Mouse (Mus musculus) embryonic facial prominence, embryonic 14.5 days (tissue): ENCODE measurements around the gene Mrpl47. TPM values are rescaled to one million over a fixed set of nuclear protein-coding genes. Genes with fewer than 3 reads are reported as not detected.
"Not testable (repeated sequence)": the region's sequence is repeated elsewhere in the genome, so short reads cannot be mapped to it uniquely, and the experiment has no call there.

Source experiments
- ATAC-seq: fragments of 200-750 bp; cut with Nextera tagmentation; 2 replicates; pipeline ENCODE4 v1.8.0; 2017; ENCODE audit warnings: low read depth, moderate number of reproducible peaks, moderate TSS enrichment
- DNase-seq: peaks from one replicate; pipeline ENCODE4 v3.0.0-alpha.2; 2015; ENCODE audit warnings: low spot score
- H3K27ac ChIP-seq: fragments of 300-500 bp; sonication (generic); replicated peaks from 2 replicates; pipeline ENCODE4 v1.5.1; 2014; ENCODE audit warnings: low read depth, mild to moderate bottlenecking, low read length, moderate library complexity
- H3K27me3 ChIP-seq: fragments of 300-500 bp; sonication (generic); replicated peaks from 2 replicates; pipeline ENCODE4 v1.6.1; 2014; ENCODE audit warnings: low read length; ENCODE audit not compliant: control insufficient read depth, insufficient read depth
- H3K36me3 ChIP-seq: fragments of 300-500 bp; sonication (generic); 2 replicates; pipeline ENCODE4 v1.6.1; 2014; ENCODE audit warnings: low read length, mixed read lengths; ENCODE audit not compliant: control insufficient read depth, insufficient read depth
- H3K4me1 ChIP-seq: fragments of 300-500 bp; sonication (generic); 2 replicates; pipeline ENCODE4 v1.6.1; 2014; ENCODE audit warnings: antibody characterized with exemption, low read length; ENCODE audit not compliant: control insufficient read depth, insufficient read depth
- H3K4me2 ChIP-seq: fragments of 300-500 bp; sonication (generic); 2 replicates; pipeline ENCODE4 v1.6.1; 2014; ENCODE audit warnings: low read depth, mild to moderate bottlenecking, low read length, moderate library complexity, mixed read lengths
- H3K4me3 ChIP-seq: fragments of 300-500 bp; sonication (generic); 2 replicates; pipeline ENCODE4 v1.5.1; 2014; ENCODE audit warnings: low read depth, mild to moderate bottlenecking, low read length
- H3K9ac ChIP-seq: fragments of 300-500 bp; sonication (generic); 2 replicates; pipeline ENCODE4 v1.6.1; 2014; ENCODE audit warnings: low read depth, mild to moderate bottlenecking, low read length, moderate library complexity, mixed read lengths
- H3K9me3 ChIP-seq: fragments of 300-500 bp; sonication (generic); 2 replicates; pipeline ENCODE4 v1.6.1; 2016; ENCODE audit warnings: low read length; ENCODE audit not compliant: control insufficient read depth
- WGBS: fragments of 180-500 bp; shearing (Covaris S2); extraction: QIAGEN DNeasy Blood & Tissue Kit; methylation state at CpG from one replicate; pipeline ENCODE4 v1.1.7; 2014; 5-methylcytosine and 5-hydroxymethylcytosine counted together
- polyA plus RNA-seq: library from polyadenylated mRNA; unstranded; fragments of >200 nt; fragmentation: Nextera tagmentation; extraction: Ambion mirVana; gene quantifications from 2 replicates; pipeline ENCODE4 v1.2.1, GENCODE M21; 2014

Gene Mrpl47
- 29.2 and 34.0 TPM in 2 replicates for polyA plus RNA-seq

DNA sequence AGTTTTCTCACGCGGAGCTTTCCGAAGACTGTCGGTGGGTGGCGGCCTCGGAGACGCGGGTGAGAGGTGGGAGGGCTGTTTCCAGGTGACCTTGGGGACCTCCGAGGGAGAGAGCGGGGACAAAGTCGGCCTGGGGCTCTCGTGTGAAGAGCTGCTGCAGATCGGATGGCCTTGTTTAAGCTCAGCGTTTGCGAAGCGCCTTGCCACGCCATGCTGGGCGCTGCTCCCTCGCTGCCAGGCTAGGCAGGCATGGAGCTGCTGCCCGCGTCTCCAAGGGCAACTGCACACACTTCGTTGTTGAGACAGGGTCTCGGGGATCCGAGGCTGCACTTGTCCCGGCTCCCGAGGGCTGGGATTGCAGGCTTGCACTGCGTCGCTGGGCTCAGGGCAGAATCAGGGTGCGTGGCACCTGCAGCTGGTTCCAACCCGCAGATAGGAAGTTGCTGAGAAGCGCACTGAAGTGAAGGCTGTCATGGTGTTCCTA, at the start of gene Mrpl47:
TSS of gene Mrpl47 (minus strand) at position 434 of the 484 bp plus-strand sequence.
- peak; percentile 30 for ATAC-seq

DNA sequence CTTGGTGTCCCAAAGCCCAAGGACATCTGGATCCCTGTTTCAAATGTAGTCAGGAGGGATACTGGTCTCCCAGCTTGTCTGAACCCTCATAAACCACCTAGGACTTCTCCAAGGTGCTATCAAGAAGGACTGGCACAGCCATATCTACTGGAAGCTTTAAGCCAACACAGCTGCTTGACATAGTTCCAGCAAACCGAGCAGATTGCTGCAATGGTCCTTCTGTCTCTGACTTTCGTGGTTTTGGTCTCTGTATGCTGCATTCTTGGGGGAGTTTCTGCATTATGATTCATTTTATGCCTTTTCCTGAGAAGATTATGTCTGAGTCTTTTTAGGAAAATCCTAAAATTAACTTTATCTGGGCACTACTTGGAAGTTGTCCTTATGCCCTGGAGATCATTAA, 33.4 kb upstream of the Mrpl47 start:
- no peak overlapping the region for H3K9ac ChIP-seq
- H3K9me3 ChIP-seq = no peaks in the 10 kb centered on the region
- no peaks in the 10 kb centered on the region for H3K4me1 ChIP-seq
- WGBS = 68% methylated on average over 2 of the region's 2 CpGs
- H3K36me3 ChIP-seq = no peaks in the 10 kb centered on the region
- H3K4me2 ChIP-seq = no peak overlapping the region
- H3K4me3 ChIP-seq = no peak overlapping the region
- no peaks in the 10 kb centered on the region for H3K27me3 ChIP-seq
- DNase-seq (no peak), ATAC-seq (no peak)
- H3K27ac ChIP-seq = no peak overlapping the region

More for the DNA sequence above, at the start of gene Mrpl47:
- H3K27me3 ChIP-seq = no peaks in the 10 kb centered on the region
- WGBS = under 1% methylated on average over 20 of the region's 31 CpGs
- no peak for DNase-seq
- peak within 1 kb of the TSS; percentile 81 for H3K4me2 ChIP-seq
- H3K9ac ChIP-seq = peak within 1 kb of the TSS; percentile 85
- H3K27ac ChIP-seq = peak within 1 kb of the TSS; percentile 76
- H3K4me3 ChIP-seq = peak within 1 kb of the TSS; percentile 83
- peaks cover 28% of the 10 kb centered on the region; the same call in 1 of the 2 replicates for H3K36me3 ChIP-seq
- peaks cover 14% of the 10 kb centered on the region; the same call in 1 of the 2 replicates for H3K4me1 ChIP-seq
- no peaks in the 10 kb centered on the region for H3K9me3 ChIP-seq

DNA sequence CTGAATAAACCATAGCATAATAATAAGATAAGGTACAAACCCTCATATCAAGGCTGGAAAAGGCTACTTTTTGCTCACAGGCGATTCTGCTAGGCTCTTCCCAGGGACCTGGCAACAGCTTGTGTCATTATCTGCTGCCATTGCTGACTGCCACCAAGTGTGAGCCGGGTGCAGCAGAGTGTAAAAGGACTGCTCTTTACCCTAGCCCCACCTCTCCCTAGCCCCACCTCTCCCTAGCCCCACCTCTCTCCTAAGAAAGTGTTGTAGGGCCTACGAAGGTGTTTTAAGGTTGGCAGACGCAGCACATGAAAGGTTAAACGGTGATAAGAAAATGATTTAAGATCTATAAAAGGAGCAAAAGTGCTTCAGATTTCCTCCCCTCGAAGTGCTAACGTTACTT, 26.5 kb upstream of the Mrpl47 start:
- DNase-seq (no peak), ATAC-seq (no peak)
- WGBS = 50% methylated on average over 7 of the region's 7 CpGs
- no peaks in the 10 kb centered on the region for H3K9me3 ChIP-seq
- H3K36me3 ChIP-seq = no peaks in the 10 kb centered on the region
- H3K4me2 ChIP-seq = no peak overlapping the region
- no peak overlapping the region for H3K27ac ChIP-seq
- H3K27me3 ChIP-seq = no peaks in the 10 kb centered on the region
- no peak overlapping the region for H3K4me3 ChIP-seq
- H3K9ac ChIP-seq = no peak overlapping the region
- no peaks in the 10 kb centered on the region for H3K4me1 ChIP-seq

DNA sequence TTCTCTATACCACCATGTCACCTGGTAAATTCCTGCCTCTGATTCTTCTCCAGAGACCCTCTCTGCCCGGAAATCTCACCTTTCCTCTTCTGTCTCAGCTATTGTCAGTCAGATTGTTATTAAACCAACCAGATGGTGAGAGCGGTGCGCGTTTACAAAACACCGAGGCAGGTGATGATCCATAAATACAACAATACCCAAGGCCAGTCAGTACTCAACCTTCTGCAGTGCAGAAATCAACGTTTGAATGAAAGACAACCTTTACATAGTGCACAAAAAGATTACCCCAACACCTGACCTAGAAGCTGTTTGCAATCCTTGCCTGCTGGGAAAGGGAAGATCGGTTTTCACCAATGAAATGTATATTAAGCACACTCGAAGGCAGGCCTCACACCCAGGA, 25.6 kb upstream of the Mrpl47 start:
- DNase-seq (no peak), ATAC-seq (no peak)
- Histone ChIP-seq H3K4me3 (no peak overlapping the region), H3K36me3 (no peaks in the 10 kb centered on the region), H3K4me1 (no peaks in the 10 kb centered on the region), H3K27me3 (no peaks in the 10 kb centered on the region), H3K9me3 (no peaks in the 10 kb centered on the region), H3K27ac (no peak overlapping the region), H3K4me2 (no peak overlapping the region), H3K9ac (no peak overlapping the region)
- 54% methylated on average over 8 of the region's 8 CpGs for WGBS

DNA sequence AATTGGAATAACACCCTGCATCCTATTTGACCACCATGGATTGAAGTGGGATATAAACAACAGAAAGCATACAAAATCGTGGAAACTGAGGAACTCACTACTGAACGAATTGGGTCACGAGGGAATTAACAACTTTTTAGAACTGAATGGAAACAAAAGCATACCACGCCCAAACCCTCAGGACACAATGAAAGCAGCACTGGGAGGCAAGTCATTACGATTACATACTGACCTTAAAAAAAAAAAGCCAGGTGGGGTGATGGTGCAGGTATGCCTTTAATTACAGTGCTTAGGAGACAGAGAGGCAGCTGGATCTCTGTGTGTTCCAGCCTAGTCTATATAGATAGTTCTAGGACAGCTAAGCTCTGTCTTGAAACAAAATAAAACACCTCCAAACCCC, 21.8 kb upstream of the Mrpl47 start:
- no peak overlapping the region for H3K4me2 ChIP-seq
- no peak overlapping the region for H3K27ac ChIP-seq
- ATAC-seq (no peak), DNase-seq (no peak)
- 66% methylated on average over 5 of the region's 5 CpGs for WGBS
- H3K4me1 ChIP-seq = no peaks in the 10 kb centered on the region
- no peak overlapping the region for H3K9ac ChIP-seq
- H3K36me3 ChIP-seq = peaks cover 5% of the 10 kb centered on the region; the same call in 1 of the 2 replicates
- no peak overlapping the region for H3K4me3 ChIP-seq
- no peaks in the 10 kb centered on the region for H3K27me3 ChIP-seq
- no peaks in the 10 kb centered on the region for H3K9me3 ChIP-seq

DNA sequence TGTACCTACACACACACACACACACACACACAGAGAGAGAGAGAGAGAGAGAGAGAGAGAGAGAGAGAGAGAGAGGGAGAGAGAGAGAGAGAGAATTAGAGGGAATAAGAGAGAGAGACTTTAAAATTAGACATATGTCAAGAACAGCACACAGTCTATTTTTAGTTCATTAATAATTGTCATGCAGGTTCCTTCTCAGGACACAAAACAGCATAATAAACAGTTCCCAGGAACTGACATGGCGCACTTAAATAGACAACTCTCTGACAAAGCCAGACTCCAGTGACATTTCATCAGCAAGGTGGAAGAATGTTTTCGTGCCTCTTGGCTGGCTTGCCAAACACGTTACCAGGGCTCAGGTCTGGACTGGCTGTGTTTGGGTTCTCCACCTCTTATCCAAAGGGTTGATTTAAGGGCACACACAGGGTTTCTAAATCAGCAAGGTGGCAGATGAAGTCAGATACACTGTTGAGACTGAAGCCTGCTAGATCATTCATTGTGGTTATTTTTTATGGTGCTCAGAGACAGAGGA, 17.0 kb upstream of the Mrpl47 start:
- ATAC-seq = no peak
- Histone ChIP-seq H3K4me1 (no peaks in the 10 kb centered on the region), H3K27me3 (no peaks in the 10 kb centered on the region), H3K4me3 (no peak overlapping the region), H3K36me3 (peaks cover 49% of the 10 kb centered on the region), H3K4me2 (no peak overlapping the region), H3K27ac (no peak overlapping the region), H3K9me3 (no peaks in the 10 kb centered on the region), H3K9ac (no peak overlapping the region)
- 90% methylated on average over 3 of the region's 3 CpGs for WGBS
- no peak for DNase-seq

DNA sequence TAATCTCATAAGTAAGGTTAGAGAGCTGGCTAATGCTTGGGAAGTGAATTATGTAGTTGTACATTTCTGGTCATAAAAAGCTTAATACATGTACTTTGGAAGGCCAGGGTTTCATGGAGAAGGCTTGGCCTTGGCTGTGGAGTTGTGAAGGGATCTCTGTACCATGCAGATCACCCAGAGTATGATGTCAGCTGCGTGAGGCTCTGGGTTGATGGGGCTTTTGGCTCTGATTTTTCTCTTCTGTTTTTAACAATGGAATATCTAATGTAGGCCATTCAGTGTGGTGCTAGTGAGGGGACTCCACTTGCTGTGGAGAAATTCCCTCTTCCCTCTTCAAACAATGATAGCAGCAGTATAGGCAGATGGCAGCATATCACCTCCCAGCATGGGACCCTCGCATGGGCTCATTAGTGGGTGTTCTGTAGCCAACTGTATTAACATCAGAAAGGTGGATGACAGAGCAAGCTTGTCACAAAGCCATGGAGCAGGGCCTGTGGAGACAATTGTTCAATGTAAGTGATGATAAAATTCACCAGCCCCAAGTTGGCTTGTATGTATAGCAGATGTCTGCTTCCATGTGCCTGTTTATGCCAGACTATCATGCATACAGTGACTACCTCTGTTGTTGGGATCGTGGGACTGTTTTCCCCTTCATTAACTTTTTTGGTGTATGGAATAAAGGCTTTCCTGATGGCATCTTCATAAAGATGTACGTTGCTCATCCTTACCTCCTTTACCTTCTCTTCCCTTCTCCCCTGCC, 12.6 kb upstream of the Mrpl47 start:
- peaks cover 76% of the 10 kb centered on the region for H3K36me3 ChIP-seq
- DNase-seq = no peak
- no peak overlapping the region for H3K4me2 ChIP-seq
- H3K27ac ChIP-seq = no peak overlapping the region
- no peaks in the 10 kb centered on the region for H3K27me3 ChIP-seq
- no peaks in the 10 kb centered on the region for H3K4me1 ChIP-seq
- 0 out of 2 replicates have a peak, but pooled peaks have one; percentile 6 for ATAC-seq
- no peak overlapping the region for H3K4me3 ChIP-seq
- 95% methylated on average over 4 of the region's 4 CpGs for WGBS
- H3K9me3 ChIP-seq = no peaks in the 10 kb centered on the region
- H3K9ac ChIP-seq = no peak overlapping the region

DNA sequence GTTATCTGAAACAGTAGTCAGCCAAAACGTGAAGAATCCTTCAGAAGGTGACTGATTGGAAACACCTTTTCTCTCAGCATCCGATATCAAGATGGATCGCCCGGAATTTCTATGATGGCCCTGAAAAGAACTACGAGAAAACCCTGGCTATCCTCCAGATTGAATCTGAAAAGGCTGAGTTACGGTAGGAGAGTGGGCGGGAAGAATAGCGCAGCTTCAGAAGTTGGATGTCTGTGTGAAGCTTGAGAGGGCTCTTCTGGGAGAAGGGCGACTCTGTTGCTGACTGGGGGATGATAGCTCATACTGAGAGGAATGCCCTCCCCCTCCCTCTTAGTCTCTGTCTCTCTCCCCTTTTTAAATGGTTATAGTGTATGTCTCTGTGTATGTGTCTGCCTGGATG, 11.0 kb upstream of the Mrpl47 start:
- Histone ChIP-seq H3K4me2 (no peak overlapping the region), H3K9ac (no peak overlapping the region), H3K4me3 (no peak overlapping the region), H3K27ac (no peak overlapping the region), H3K4me1 (no peaks in the 10 kb centered on the region), H3K27me3 (no peaks in the 10 kb centered on the region), H3K36me3 (peaks cover 64% of the 10 kb centered on the region), H3K9me3 (no peaks in the 10 kb centered on the region)
- 89% methylated on average over 9 of the region's 9 CpGs for WGBS
- DNase-seq (no peak), ATAC-seq (no peak)

DNA sequence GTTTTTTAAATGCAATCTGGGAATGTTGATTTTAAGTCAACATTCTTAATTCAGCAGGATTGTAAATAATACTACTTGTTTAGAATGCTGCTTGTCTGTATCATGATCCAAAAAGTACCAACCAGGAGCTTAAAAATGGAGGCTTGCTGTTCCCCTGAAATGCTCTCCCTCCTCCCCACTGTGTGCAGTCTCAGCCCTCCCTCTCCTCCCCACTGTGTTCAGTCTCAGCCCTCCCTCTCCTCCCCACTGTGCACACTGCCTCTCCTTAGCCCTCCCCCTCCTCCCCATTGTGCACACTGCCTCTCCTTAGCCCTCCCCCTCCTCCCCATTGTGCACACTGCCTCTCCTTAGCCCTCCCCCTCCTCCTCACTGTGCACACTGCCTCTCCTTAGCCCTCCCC, 8.0 kb upstream of the Mrpl47 start:
- H3K9me3 ChIP-seq, ATAC-seq, H3K9ac ChIP-seq, H3K27me3 ChIP-seq, H3K4me1 ChIP-seq, H3K4me3 ChIP-seq, H3K4me2 ChIP-seq, H3K27ac ChIP-seq, DNase-seq: not testable (repeated sequence)
- H3K36me3 ChIP-seq = peaks cover 49% of the 10 kb centered on the region
